Mouse (Mus musculus) G1E (cell line): ENCODE data around the gene Gse1.

Experiments used
- CTCF ChIP-seq: IDR thresholded peaks from 2 replicates; pipeline ENCODE4 v1.5.1; 2012; ENCODE audit warnings: low read depth, low read length, inconsistent platforms, mixed read lengths
- GATA1 ChIP-seq: IDR thresholded peaks from 2 replicates; pipeline ENCODE4 v1.6.1; 2012; ENCODE audit warnings: borderline replicate concordance, low read length, inconsistent platforms, mixed read lengths
- GATA2 ChIP-seq: IDR thresholded peaks from 2 replicates; pipeline ENCODE4 v1.6.1; 2012; ENCODE audit warnings: low read depth, low read length, inconsistent platforms, borderline replicate concordance
- POLR2AphosphoS5 ChIP-seq: IDR thresholded peaks from 2 replicates; pipeline ENCODE4 v1.6.1; 2012; ENCODE audit warnings: low read depth, low read length, inconsistent platforms; ENCODE audit not compliant: insufficient replicate concordance
- TAL1 ChIP-seq: conservative IDR thresholded peaks from 2 replicates; pipeline ENCODE4 v1.6.1; 2012; ENCODE audit warnings: low read depth, low read length, inconsistent platforms, mixed read lengths

GRCm38 (mm10) chr8:120515214-120515613, 287.0 kb downstream of the Gse1 start:
- no peak for TF ChIP-seq CTCF
- no peak for TF ChIP-seq TAL1
- TF ChIP-seq GATA1 = no peak
- TF ChIP-seq POLR2AphosphoS5 = no peak
- TF ChIP-seq GATA2 = no peak
